Mouse (Mus musculus) c-Kit-positive CD71-positive TER-119-positive erythroid progenitor cells, embryonic 14.5 days (primary cell): ENCODE measurements at regions not wholly inside any gene's neighbourhood (a gene's known extent, or its start where the extent isn't known, plus 50 kb on each side); places are given as distances from the start of the nearest gene placed in this dataset.

Source experiments
- DNase-seq: peaks from one replicate; pipeline ENCODE4 v3.0.0-alpha.2; 2013; ENCODE audit warnings: low spot score

- DNase-seq = no peak
Observed at GRCm38 (mm10) chr15:56043282-56043681, 1434.1 kb downstream of the Slc22a22 start.

- no peak for DNase-seq
Observed at GRCm38 (mm10) chr15:56042449-56042848, 1435.0 kb downstream of the Slc22a22 start.

GRCm38 (mm10) chr15:56030007-56030406 is 1447.4 kb downstream of the Slc22a22 start:
- no peak for DNase-seq

GRCm38 (mm10) chr15:56027197-56027818 is 1450.1 kb downstream of the Slc22a22 start:
- no peak for DNase-seq

- no peak for DNase-seq
Observed at GRCm38 (mm10) chr15:56024705-56025104, 1452.7 kb downstream of the Slc22a22 start.

GRCm38 (mm10) chr15:56023862-56024484 is 1453.5 kb downstream of the Slc22a22 start:
- no peak for DNase-seq

GRCm38 (mm10) chr15:56022315-56022714 is 1455.1 kb downstream of the Slc22a22 start:
- no peak for DNase-seq

GRCm38 (mm10) chr15:56018141-56018540 is 1459.3 kb downstream of the Slc22a22 start:
- DNase-seq = no peak

GRCm38 (mm10) chr15:56017561-56017960 is 1459.9 kb downstream of the Slc22a22 start:
- DNase-seq = no peak

GRCm38 (mm10) chr15:56016070-56016469 is 1461.4 kb downstream of the Slc22a22 start:
- DNase-seq = no peak

GRCm38 (mm10) chr15:56014059-56014620 is 1463.3 kb downstream of the Slc22a22 start:
- DNase-seq = no peak

GRCm38 (mm10) chr15:56008603-56009174 is 1468.7 kb downstream of the Slc22a22 start:
- no peak for DNase-seq

GRCm38 (mm10) chr15:56007376-56007775 is 1470.0 kb downstream of the Slc22a22 start:
- DNase-seq = no peak

- DNase-seq = no peak
Observed at GRCm38 (mm10) chr15:56005361-56005760, 1472.1 kb downstream of the Slc22a22 start.

- DNase-seq = no peak
Observed at GRCm38 (mm10) chr15:56003921-56004320, 1473.5 kb downstream of the Slc22a22 start.

- DNase-seq = no peak
Observed at GRCm38 (mm10) chr15:55999605-56000004, 1477.8 kb downstream of the Slc22a22 start.

GRCm38 (mm10) chr15:55997977-55998376 is 1479.4 kb downstream of the Slc22a22 start:
- DNase-seq = no peak

GRCm38 (mm10) chr15:55994680-55995079 is 1482.7 kb downstream of the Slc22a22 start:
- DNase-seq = no peak

GRCm38 (mm10) chr15:55975843-55976242 is 1501.6 kb downstream of the Slc22a22 start:
- no peak for DNase-seq

- DNase-seq = no peak
Observed at GRCm38 (mm10) chr15:55966780-55967179, 1510.6 kb downstream of the Slc22a22 start.

GRCm38 (mm10) chr15:55965296-55965695 is 1512.1 kb downstream of the Slc22a22 start:
- no peak for DNase-seq

- DNase-seq = no peak
Observed at GRCm38 (mm10) chr15:55962093-55962492, 1515.3 kb downstream of the Slc22a22 start.
